Mouse (Mus musculus) bone marrow macrophage, adult 2 months (primary cell): Measurements from ENCODE around the gene Ampd2. TPM values are rescaled to one million over a fixed set of nuclear protein-coding genes. Genes with fewer than 3 reads are reported as not detected.

Experiments
- H3K27ac ChIP-seq: 2 replicates; pipeline ENCODE4 v1.5.1; 2012; ENCODE audit warnings: low read depth, low read length; ENCODE audit not compliant: insufficient read depth
- H3K4me1 ChIP-seq: 2 replicates; pipeline ENCODE4 v1.6.1; 2012; ENCODE audit warnings: low read length; ENCODE audit not compliant: control insufficient read depth, insufficient read depth
- H3K4me3 ChIP-seq: 2 replicates; pipeline ENCODE4 v1.5.1; 2012; ENCODE audit warnings: mild to moderate bottlenecking, low read length, moderate library complexity; ENCODE audit not compliant: insufficient read depth
- CTCF ChIP-seq: IDR thresholded peaks from 2 replicates; pipeline ENCODE4 v1.5.1; 2012; ENCODE audit warnings: low read depth, mild to moderate bottlenecking, low read length, moderate library complexity
- POLR2A ChIP-seq: IDR thresholded peaks from 2 replicates; pipeline ENCODE4 v1.6.1; 2012; ENCODE audit warnings: mild to moderate bottlenecking, low read depth, low read length, borderline replicate concordance
- polyA plus RNA-seq: library from polyadenylated mRNA; stranded (reverse); fragments of >200 nt; gene quantifications from 2 replicates; pipeline ENCODE4 v1.2.4, GENCODE M21; 2012; ENCODE audit not compliant: missing spikeins, insufficient read depth, insufficient read length

The Ampd2 gene
- polyA plus RNA-seq, 1 experiment: 22.4 TPM

DNA sequence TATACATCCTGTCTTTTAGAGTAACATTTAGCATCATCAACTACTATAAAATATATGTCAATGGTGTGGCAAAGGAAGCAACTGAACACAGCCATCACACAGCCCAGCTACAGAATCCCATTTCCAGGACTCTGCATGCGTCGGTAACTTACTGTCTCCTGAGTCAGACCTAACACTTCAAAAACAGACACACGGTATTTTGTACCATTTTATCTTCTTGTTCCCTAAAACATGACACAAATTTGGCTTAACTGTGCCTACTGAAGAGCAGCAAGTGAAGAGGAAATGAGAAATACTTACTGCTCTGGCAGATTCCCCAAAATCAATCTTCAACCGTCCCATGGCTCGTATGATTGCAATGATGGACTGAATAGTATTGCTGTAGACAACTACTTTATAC is 36.8 kb upstream of the Ampd2 start:
- no peak overlapping the region for H3K4me3 ChIP-seq
- peaks cover 3% of the 10 kb centered on the region; the same call in 1 of the 2 replicates for H3K4me1 ChIP-seq
- H3K27ac ChIP-seq: no peak overlapping the region; the same call in 1 of the 2 replicates
- no peak for TF ChIP-seq POLR2A

DNA sequence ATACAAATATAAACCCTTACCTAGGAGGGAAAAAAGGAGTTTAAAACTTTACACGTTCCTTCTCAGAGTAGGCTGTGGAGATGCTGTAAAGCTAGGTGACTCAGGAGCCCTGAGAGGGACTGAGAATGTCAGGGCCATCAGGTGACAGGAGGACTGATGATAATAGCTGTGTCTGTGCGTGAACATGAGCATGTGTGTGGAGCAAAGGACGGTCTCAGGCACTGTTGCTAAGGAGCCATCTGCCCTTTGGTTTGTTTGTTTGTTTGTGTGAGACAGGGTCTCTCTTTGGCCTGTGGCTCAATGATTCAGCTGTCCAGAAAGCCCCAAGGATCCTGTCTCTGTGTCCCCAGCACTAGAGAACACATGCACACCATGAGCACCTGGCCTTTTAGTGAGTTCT is 34.6 kb upstream of the Ampd2 start:
- no peak overlapping the region for H3K27ac ChIP-seq

DNA sequence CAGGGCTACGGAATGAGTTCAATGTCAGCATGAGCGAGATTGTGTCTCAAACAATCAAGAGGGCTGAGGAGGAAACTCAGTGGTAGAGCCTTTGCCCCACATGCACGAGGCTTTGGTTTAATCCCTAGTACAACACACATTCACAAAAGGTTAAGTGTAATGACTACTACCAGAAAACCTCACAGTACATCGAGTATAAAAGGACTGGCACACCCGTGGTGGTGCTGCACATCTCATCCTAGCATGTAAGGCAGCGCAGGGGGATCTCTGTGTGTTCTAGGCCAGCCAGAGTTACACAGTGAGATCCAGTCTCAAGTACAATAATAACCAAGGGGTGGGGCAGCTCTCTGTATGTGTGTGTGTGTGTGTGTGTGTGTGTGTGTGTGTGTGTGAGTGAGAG is 31.0 kb upstream of the Ampd2 start:
- TF ChIP-seq POLR2A (no peak), CTCF (no peak)
- peaks cover under 1% of the 10 kb centered on the region; the same call in 1 of the 2 replicates for H3K4me1 ChIP-seq
- H3K27ac ChIP-seq: no peak overlapping the region
- no peak overlapping the region for H3K4me3 ChIP-seq

More for the DNA sequence above, 34.6 kb upstream of the Ampd2 start:
- TF ChIP-seq POLR2A: no peak
- TF ChIP-seq CTCF: no peak
- Histone ChIP-seq H3K4me3 (no peak overlapping the region), H3K4me1 (peaks cover 3% of the 10 kb centered on the region; the same call in 1 of the 2 replicates)

DNA sequence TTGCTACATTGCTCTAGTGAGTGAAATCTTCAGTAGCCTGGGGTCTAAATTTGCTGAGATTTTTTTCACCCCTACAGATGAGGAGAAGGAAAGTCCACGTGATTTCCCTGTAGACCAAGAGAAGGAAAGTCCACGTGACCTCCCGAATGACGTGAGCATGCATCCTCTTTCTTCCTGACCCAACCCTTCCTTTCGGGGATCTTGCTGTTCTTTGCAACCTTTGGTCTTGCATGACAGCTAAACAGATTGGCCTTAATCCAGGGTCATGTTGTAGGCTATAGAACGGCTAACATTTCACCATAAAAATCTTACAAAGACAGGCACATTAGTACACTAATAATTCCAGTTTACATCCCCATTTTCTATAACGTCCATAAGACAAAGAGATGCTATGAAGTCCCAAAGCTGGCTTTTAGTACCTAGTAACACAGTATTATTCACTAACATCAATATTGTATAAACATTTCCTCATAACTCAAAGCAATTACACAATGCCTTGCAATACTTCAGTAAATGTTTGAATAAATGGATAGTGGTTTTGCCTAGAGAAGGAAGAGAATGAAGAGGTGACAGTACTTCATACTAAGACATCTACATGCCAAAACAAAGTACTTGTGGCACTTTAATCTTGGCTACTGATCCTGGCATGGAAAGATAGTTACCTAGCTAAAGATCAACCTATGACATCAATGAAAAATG is 27.3 kb upstream of the Ampd2 start:
- Histone ChIP-seq H3K4me1 (peaks cover 5% of the 10 kb centered on the region), H3K4me3 (no peak overlapping the region), H3K27ac (no peak overlapping the region)
- TF ChIP-seq POLR2A (no peak), CTCF (no peak)

DNA sequence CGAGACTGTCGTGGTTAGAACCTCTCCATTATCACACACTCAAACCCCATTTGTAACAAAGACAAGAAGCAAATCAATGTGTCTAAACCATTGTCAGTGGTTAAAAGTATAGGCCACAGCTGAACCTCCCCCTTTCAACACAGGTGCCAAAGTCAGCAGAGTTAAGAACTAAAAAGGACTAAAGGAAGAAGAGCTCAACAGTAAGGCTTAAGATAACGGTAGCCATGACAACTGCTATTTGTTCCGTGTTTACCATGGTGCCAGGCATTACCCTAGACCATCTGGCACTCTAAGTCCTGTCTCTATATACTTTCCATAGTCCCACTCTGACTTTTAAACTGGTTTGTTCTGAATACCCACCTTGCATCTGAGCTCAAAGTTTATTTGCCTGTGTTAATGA is 26.2 kb upstream of the Ampd2 start:
- Histone ChIP-seq H3K27ac (no peak overlapping the region), H3K4me1 (peaks cover 5% of the 10 kb centered on the region), H3K4me3 (no peak overlapping the region)
- TF ChIP-seq POLR2A (no peak), CTCF (no peak)

DNA sequence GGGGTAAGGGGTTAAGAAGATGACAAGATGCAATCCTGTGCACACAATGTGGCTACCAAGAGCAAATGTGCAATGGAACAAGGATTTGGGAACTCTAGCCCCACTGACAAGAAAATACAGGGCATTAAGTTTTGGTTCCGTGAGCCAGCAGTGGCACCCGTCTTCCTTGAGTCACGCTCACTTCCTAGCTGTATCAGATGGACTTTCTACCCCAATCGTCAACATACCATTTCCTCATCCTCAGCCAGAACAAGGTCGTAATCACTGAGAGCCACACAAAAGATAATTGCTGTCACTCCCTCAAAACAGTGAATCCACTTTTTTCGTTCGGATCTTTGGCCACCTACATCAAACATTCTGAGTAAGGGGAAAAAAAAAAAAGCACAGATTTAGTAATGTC is 25.8 kb upstream of the Ampd2 start:
- Histone ChIP-seq H3K4me3 (no peak overlapping the region), H3K4me1 (peaks cover 5% of the 10 kb centered on the region), H3K27ac (no peak overlapping the region)
- TF ChIP-seq CTCF (no peak), POLR2A (no peak)

DNA sequence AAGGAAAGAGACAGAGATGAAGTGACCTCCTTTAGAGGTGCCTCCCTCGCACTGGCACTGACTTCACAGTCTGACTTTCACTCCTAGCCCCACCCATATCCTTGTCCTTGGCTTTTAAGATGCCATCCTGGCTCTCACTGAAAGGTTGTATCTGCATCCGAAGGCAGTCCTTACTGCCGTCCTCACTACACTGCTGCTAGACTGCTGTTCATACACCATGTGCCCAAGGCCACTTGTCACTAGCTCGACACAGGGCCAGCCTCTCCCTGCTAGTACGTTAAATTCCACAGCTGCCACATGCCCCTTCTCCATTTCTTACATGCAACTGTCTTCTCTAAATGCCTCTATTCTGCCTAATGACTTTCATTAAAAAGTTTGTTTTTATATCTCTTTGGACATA is 24.9 kb upstream of the Ampd2 start:
- no peak overlapping the region for H3K27ac ChIP-seq
- H3K4me1 ChIP-seq: peaks cover 5% of the 10 kb centered on the region
- H3K4me3 ChIP-seq: no peak overlapping the region
- no peak for TF ChIP-seq POLR2A
- no peak for TF ChIP-seq CTCF

DNA sequence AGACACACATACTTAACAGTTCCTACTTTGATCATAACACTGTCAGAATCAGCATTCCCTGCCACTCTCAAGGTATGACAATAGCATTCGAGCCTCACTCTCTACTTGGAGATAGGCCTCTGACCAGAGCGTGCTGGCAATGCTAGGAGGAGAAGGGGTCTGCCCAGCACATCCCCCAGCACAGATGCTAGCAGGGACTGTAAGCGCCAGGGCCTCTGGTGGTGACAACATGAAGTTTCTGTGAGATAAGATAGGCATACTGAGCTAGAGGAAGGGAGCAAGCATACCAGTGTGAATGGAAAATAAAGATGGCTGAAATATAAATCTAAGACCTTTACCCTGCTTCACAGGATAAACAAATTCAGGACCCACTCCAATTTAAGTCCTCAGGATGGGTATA is 18.8 kb upstream of the Ampd2 start:
- TF ChIP-seq POLR2A (no peak), CTCF (no peak)

GRCm38 (mm10) chr3:108102075-108102474 is 15.6 kb upstream of the Ampd2 start:
- Histone ChIP-seq H3K4me3 (no peak overlapping the region), H3K27ac (no peak overlapping the region), H3K4me1 (no peaks in the 10 kb centered on the region)
- TF ChIP-seq POLR2A (no peak), CTCF (no peak)

More for the DNA sequence above, 18.8 kb upstream of the Ampd2 start:
- Histone ChIP-seq H3K4me3 (no peak overlapping the region), H3K4me1 (peaks cover 5% of the 10 kb centered on the region), H3K27ac (no peak overlapping the region)

DNA sequence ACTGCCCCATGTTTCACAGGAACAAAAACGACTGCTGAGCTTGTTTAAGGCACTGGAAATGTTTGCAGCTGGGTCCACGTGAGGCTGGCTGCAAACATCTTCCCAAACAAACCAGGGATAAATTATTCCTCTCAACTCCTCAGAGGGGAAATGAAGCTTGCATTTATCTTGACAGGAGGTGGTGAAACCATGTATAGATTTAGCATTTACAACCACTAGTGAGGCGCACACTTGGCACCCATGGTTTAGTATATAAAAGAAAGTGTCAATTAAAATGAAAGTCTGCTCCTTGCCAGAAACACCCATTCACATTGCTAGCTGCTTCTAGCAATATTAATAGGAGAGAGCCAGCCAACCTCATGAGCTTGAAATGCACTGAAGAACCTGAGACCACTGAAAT is 15.1 kb upstream of the Ampd2 start:
- no peaks in the 10 kb centered on the region for H3K4me1 ChIP-seq

More for the DNA sequence above, 15.1 kb upstream of the Ampd2 start:
- Histone ChIP-seq H3K4me3 (no peak overlapping the region), H3K27ac (no peak overlapping the region)
- no peak for TF ChIP-seq POLR2A
- no peak for TF ChIP-seq CTCF
